Mouse (Mus musculus) forebrain, embryonic 11.5 days (tissue): ENCODE measurements around the gene Prr29. TPM values are rescaled to one million over a fixed set of nuclear protein-coding genes. Genes with fewer than 3 reads are reported as not detected.

Experiments used
- ATAC-seq: fragments of 200-750 bp; cut with Nextera tagmentation; replicated peaks from 2 replicates; pipeline ENCODE4 v1.8.0; 2017; ENCODE audit warnings: moderate TSS enrichment; ENCODE audit not compliant: low FRiP score
- DNase-seq: peaks from one replicate; pipeline ENCODE4 v3.0.0-alpha.2; 2017; ENCODE audit warnings: low spot score
- H3K27ac ChIP-seq: fragments of 300-500 bp; sonication (generic); 2 replicates; pipeline ENCODE4 v1.5.1; 2014; ENCODE audit warnings: low read depth, low read length
- H3K27me3 ChIP-seq: fragments of 300-500 bp; sonication (generic); 2 replicates; pipeline ENCODE4 v1.6.1; 2014; ENCODE audit warnings: mild to moderate bottlenecking, low read length, mixed read lengths; ENCODE audit not compliant: control insufficient read depth, insufficient read depth
- H3K36me3 ChIP-seq: fragments of 300-500 bp; sonication (generic); 2 replicates; pipeline ENCODE4 v1.6.1; 2014; ENCODE audit warnings: mild to moderate bottlenecking, low read length, moderate library complexity, mixed read lengths; ENCODE audit not compliant: control insufficient read depth, insufficient read depth
- H3K4me1 ChIP-seq: fragments of 300-500 bp; sonication (generic); replicated peaks from 2 replicates; pipeline ENCODE4 v1.6.1; 2014; ENCODE audit warnings: low read length, mixed read lengths; ENCODE audit not compliant: control insufficient read depth, insufficient read depth
- H3K4me2 ChIP-seq: fragments of 300-500 bp; sonication (generic); 2 replicates; pipeline ENCODE4 v1.6.1; 2014; ENCODE audit warnings: low read depth, mild to moderate bottlenecking, low read length, moderate library complexity, mixed read lengths; ENCODE audit not compliant: severe bottlenecking
- H3K4me3 ChIP-seq: fragments of 300-500 bp; sonication (generic); 2 replicates; pipeline ENCODE4 v1.5.1; 2014; ENCODE audit warnings: low read depth, low read length
- H3K9ac ChIP-seq: fragments of 300-500 bp; sonication (generic); 2 replicates; pipeline ENCODE4 v1.6.1; 2014; ENCODE audit warnings: low read length
- H3K9me3 ChIP-seq: fragments of 300-500 bp; sonication (generic); 2 replicates; pipeline ENCODE4 v1.6.1; 2016; ENCODE audit warnings: low read length, mixed read lengths; ENCODE audit not compliant: control insufficient read depth
- WGBS: fragments of 180-500 bp; shearing (Covaris S2); extraction: QIAGEN DNeasy Blood & Tissue Kit; methylation state at CpG from one replicate; pipeline ENCODE4 v1.1.7; 2014; 5-methylcytosine and 5-hydroxymethylcytosine counted together
- polyA plus RNA-seq: library from polyadenylated mRNA; unstranded; fragments of >200 nt; fragmentation: Nextera tagmentation; extraction: Ambion mirVana; gene quantifications from 2 replicates; pipeline ENCODE4 v1.2.1, GENCODE M21; 2014

Gene Prr29
- polyA plus RNA-seq, 1 experiment from 2014 or later = not detected

DNA sequence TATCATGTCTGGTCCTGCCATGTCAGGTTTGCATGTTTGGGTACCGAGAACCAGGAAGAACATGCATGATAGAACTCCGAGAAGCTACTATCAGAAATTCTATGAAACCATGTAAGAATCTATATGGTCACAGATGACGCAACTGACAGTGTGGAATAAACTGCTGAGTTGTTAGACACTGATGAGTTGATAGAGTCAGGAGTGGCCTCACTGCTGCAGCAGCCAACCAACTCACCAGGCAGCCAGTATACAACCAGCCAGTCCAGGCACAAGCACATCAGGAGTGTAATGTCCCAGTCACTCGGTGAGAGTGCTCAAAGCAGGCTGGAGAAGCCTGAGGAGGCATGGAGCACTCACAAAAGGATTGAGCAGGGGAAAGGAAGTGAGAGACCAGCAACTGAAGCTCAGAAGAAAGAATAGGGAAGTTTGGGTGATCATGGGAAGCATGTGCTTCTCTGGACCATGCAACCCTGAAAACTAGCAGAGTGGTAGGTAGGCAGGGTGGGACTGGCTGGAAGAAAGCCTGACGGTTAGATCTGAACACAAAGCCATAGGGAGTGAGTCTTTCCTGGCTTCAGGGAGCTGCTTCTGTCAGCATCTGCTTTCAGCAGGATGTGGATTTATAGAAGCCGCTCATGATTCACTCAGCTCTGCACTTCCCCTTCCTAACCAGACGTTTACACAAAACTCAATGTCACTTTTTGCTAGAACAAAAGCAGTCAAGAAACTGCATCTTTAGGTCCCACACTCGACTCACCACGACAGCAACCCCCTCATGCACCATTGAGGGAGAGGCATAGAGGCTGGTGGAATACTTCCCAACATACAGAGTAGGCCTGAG, 54.2 kb downstream of the Prr29 start:
- no peak overlapping the region for H3K4me3 ChIP-seq
- no peak for DNase-seq
- H3K9me3 ChIP-seq = no peaks in the 10 kb centered on the region
- H3K9ac ChIP-seq = no peak overlapping the region
- no peak overlapping the region for H3K4me2 ChIP-seq
- H3K27me3 ChIP-seq = no peaks in the 10 kb centered on the region
- ATAC-seq = no peak
- H3K36me3 ChIP-seq = no peaks in the 10 kb centered on the region; the same call in 1 of the 2 replicates
- 83% methylated on average over 9 of the region's 9 CpGs for WGBS
- H3K27ac ChIP-seq = no peak overlapping the region
- no peaks in the 10 kb centered on the region for H3K4me1 ChIP-seq

DNA sequence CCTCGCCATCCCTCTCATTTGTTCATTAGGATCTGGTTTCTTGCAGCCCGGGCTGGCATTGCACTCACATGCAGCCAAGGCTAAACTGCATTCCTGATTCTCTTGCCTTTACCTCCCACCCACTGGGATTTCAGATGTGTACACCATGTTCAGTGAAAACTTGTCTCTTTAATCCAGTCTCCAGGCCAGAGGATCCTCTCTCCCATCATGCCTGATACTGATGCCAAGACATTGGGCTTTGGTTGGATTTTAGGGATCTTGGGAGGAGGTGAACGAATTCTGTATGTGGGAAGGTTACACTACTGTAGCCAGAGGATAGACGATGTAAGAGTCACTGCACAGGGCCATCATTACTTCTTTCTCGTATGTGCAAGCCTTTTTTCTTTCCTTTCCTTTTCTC, 59.9 kb downstream of the Prr29 start:
- Histone ChIP-seq H3K27me3 (no peaks in the 10 kb centered on the region), H3K4me1 (no peaks in the 10 kb centered on the region), H3K36me3 (no peaks in the 10 kb centered on the region), H3K27ac (no peak overlapping the region), H3K9ac (no peak overlapping the region), H3K9me3 (no peaks in the 10 kb centered on the region), H3K4me3 (no peak overlapping the region), H3K4me2 (no peak overlapping the region)
- no peak for DNase-seq
- WGBS = 87% methylated on average over 5 of the region's 5 CpGs
- ATAC-seq = no peak

DNA sequence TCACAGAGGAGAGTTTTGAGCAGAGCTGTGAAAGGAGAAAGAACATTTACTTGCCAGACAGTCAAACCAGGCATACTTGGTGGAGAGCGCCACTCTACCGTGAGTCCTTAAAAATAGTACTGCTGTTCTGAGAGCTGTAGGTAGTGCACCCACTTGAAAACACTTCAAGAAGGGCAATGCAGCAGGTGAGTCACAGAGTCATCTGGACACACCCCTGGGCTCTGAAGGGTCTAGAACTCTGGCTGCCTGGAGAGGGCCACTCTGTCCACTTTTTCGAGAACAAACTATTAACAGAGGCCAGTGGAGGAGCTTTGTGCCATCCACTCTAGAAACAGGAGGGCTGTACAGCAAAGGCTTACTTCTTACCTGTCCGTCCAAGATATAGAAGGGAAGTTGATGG, 61.2 kb downstream of the Prr29 start:
- no peaks in the 10 kb centered on the region for H3K27me3 ChIP-seq
- no peak overlapping the region for H3K4me2 ChIP-seq
- no peak overlapping the region for H3K27ac ChIP-seq
- no peak overlapping the region for H3K4me3 ChIP-seq
- H3K36me3 ChIP-seq = no peaks in the 10 kb centered on the region
- ATAC-seq = no peak
- 91% methylated on average over 4 of the region's 4 CpGs for WGBS
- no peaks in the 10 kb centered on the region for H3K4me1 ChIP-seq
- H3K9ac ChIP-seq = no peak overlapping the region
- no peak for DNase-seq
- no peaks in the 10 kb centered on the region for H3K9me3 ChIP-seq

Other genes starting within 250 kb of the Prr29 start
- gene Gm10840, start 204.6 kb upstream of the Prr29 start, polyA plus RNA-seq = 1.2 TPM in 1 of 2 replicates, not detected in the other
- gene Limd2, start 204.6 kb upstream of the Prr29 start, polyA plus RNA-seq = 309 and 337 TPM in 2 replicates
- 41.8 and 43.6 TPM in 2 replicates for gene Strada, start 163.3 kb upstream of the Prr29 start, polyA plus RNA-seq
- gene Ccdc47, start 149.1 kb upstream of the Prr29 start, polyA plus RNA-seq = 70.9 and 74.1 TPM in 2 replicates
- 109 and 111 TPM in 2 replicates for gene Ddx42, start 148.5 kb upstream of the Prr29 start, polyA plus RNA-seq
- gene Ftsj3, start 109.4 kb upstream of the Prr29 start, polyA plus RNA-seq = 70.1 and 71.1 TPM in 2 replicates
- 368 and 384 TPM in 2 replicates for gene Psmc5, start 109.3 kb upstream of the Prr29 start, polyA plus RNA-seq
- gene Smarcd2, start 92.5 kb upstream of the Prr29 start, polyA plus RNA-seq = 27.2 and 27.7 TPM in 2 replicates
- 0.15 and 0.29 TPM in 2 replicates for gene Tcam1, start 88.8 kb upstream of the Prr29 start, polyA plus RNA-seq
- gene Gh, start 63.6 kb upstream of the Prr29 start, polyA plus RNA-seq = not detected in 2 replicates
- gene Cd79b, start 50.7 kb upstream of the Prr29 start, polyA plus RNA-seq = 0.31 and 0.79 TPM in 2 replicates
- gene Scn4a, start 12.2 kb upstream of the Prr29 start, polyA plus RNA-seq = 0.11 TPM in 1 of 2 replicates, not detected in the other
- gene Icam2, start 22.6 kb downstream of the Prr29 start, polyA plus RNA-seq = 13.3 and 14.1 TPM in 2 replicates
- gene Ern1, start 122.4 kb downstream of the Prr29 start, polyA plus RNA-seq = 5.6 and 7.9 TPM in 2 replicates
- 8.3 and 8.8 TPM in 2 replicates for gene Tex2, start 248.0 kb downstream of the Prr29 start, polyA plus RNA-seq